Mouse (Mus musculus): ENCODE measurements around the gene Hsf3. TPM values are rescaled to one million over a fixed set of nuclear protein-coding genes. Genes with fewer than 3 reads are reported as not detected.
"Not testable (repeated sequence)": the region's sequence is repeated elsewhere in the genome, so short reads cannot be mapped to it uniquely, and the experiment has no call there.

Gene Hsf3
- not detected in 2 replicates for polyA plus RNA-seq (2012; rRNA removed)

- TF ChIP-seq CTCF (IDR thresholded peaks at IDR 0.05; ENCODE audit: control insufficient read depth, insufficient read depth, insufficient replicate concordance, low read depth, low read length) (no peak), POLR2A (IDR thresholded peaks at IDR 0.05; ENCODE audit: control insufficient read depth, low read depth, low read length) (no peak)
- no peaks in the 10 kb centered on the region for H3K27me3 ChIP-seq (ENCODE audit: control insufficient read depth, insufficient read depth, low read length)
- H3K36me3 ChIP-seq (ENCODE audit: control insufficient read depth, insufficient read depth, low read length), result no peaks in the 10 kb centered on the region
- H3K27ac ChIP-seq (ENCODE audit: control insufficient read depth, insufficient read depth, low read depth, low read length), result no peak within 1 kb of the TSS
- H3K4me3 ChIP-seq (ENCODE audit: control insufficient read depth, low read depth, low read length), result peak within 1 kb of the TSS; percentile 8
- H3K4me1 ChIP-seq (ENCODE audit: control insufficient read depth, insufficient read depth, low read length), result no peaks in the 10 kb centered on the region; the same call in 1 of the 2 replicates
Observed at GRCm38 (mm10) chrX:96456201-96456963, at the start of gene Hsf3. Gene Hsf3, minus strand, starts transcription at chrX:96456294.

- Histone ChIP-seq H3K4me1 (ENCODE audit: control insufficient read depth, insufficient read depth, low read length) (no peaks in the 10 kb centered on the region), H3K27me3 (ENCODE audit: control insufficient read depth, insufficient read depth, low read length) (no peaks in the 10 kb centered on the region), H3K27ac (ENCODE audit: control insufficient read depth, insufficient read depth, low read depth, low read length) (no peak overlapping the region), H3K36me3 (ENCODE audit: control insufficient read depth, insufficient read depth, low read length) (no peaks in the 10 kb centered on the region), H3K4me3 (ENCODE audit: control insufficient read depth, low read depth, low read length) (no peak overlapping the region)
- TF ChIP-seq CTCF (IDR thresholded peaks at IDR 0.05; ENCODE audit: control insufficient read depth, insufficient read depth, insufficient replicate concordance, low read depth, low read length) (no peak), POLR2A (IDR thresholded peaks at IDR 0.05; ENCODE audit: control insufficient read depth, low read depth, low read length) (no peak)
Observed at GRCm38 (mm10) chrX:96501580-96501979, 45.5 kb upstream of the Hsf3 start.

GRCm38 (mm10) chrX:96455149-96455548 lies 945 bp downstream of the Hsf3 start, which contains the start of gene Heph:
Gene Heph, plus strand, starts transcription at chrX:96455359.
- no peaks in the 10 kb centered on the region for H3K36me3 ChIP-seq (ENCODE audit: control insufficient read depth, insufficient read depth, low read length)
- H3K4me1 ChIP-seq (ENCODE audit: control insufficient read depth, insufficient read depth, low read length), result no peaks in the 10 kb centered on the region; the same call in 1 of the 2 replicates
- peak within 1 kb of the TSS; percentile 8 for H3K4me3 ChIP-seq (ENCODE audit: control insufficient read depth, low read depth, low read length)
- no peak within 1 kb of the TSS for H3K27ac ChIP-seq (ENCODE audit: control insufficient read depth, insufficient read depth, low read depth, low read length)
- H3K27me3 ChIP-seq (ENCODE audit: control insufficient read depth, insufficient read depth, low read length), result no peaks in the 10 kb centered on the region
- TF ChIP-seq POLR2A (IDR thresholded peaks at IDR 0.05; ENCODE audit: control insufficient read depth, low read depth, low read length) (no peak), CTCF (IDR thresholded peaks at IDR 0.05; ENCODE audit: control insufficient read depth, insufficient read depth, insufficient replicate concordance, low read depth, low read length) (no peak)

- Histone ChIP-seq H3K27me3 (ENCODE audit: control insufficient read depth, insufficient read depth, low read length) (no peaks in the 10 kb centered on the region), H3K36me3 (ENCODE audit: control insufficient read depth, insufficient read depth, low read length) (no peaks in the 10 kb centered on the region), H3K4me3 (ENCODE audit: control insufficient read depth, low read depth, low read length) (no peak overlapping the region), H3K27ac (ENCODE audit: control insufficient read depth, insufficient read depth, low read depth, low read length) (no peak overlapping the region), H3K4me1 (ENCODE audit: control insufficient read depth, insufficient read depth, low read length) (no peaks in the 10 kb centered on the region)
- TF ChIP-seq POLR2A (IDR thresholded peaks at IDR 0.05; ENCODE audit: control insufficient read depth, low read depth, low read length) (no peak), CTCF (IDR thresholded peaks at IDR 0.05; ENCODE audit: control insufficient read depth, insufficient read depth, insufficient replicate concordance, low read depth, low read length) (no peak)
Observed at GRCm38 (mm10) chrX:96419383-96419782, 36.7 kb downstream of the Hsf3 start.

GRCm38 (mm10) chrX:96417733-96418132 lies 38.4 kb downstream of the Hsf3 start:
- TF ChIP-seq POLR2A (IDR thresholded peaks at IDR 0.05; ENCODE audit: control insufficient read depth, low read depth, low read length), result no peak
- no peak for TF ChIP-seq CTCF (IDR thresholded peaks at IDR 0.05; ENCODE audit: control insufficient read depth, insufficient read depth, insufficient replicate concordance, low read depth, low read length)
- no peak overlapping the region for H3K27ac ChIP-seq (ENCODE audit: control insufficient read depth, insufficient read depth, low read depth, low read length)
- H3K4me3 ChIP-seq (ENCODE audit: control insufficient read depth, low read depth, low read length), result no peak overlapping the region
- no peaks in the 10 kb centered on the region for H3K36me3 ChIP-seq (ENCODE audit: control insufficient read depth, insufficient read depth, low read length)
- H3K4me1 ChIP-seq (ENCODE audit: control insufficient read depth, insufficient read depth, low read length), result no peaks in the 10 kb centered on the region
- H3K27me3 ChIP-seq (ENCODE audit: control insufficient read depth, insufficient read depth, low read length), result no peaks in the 10 kb centered on the region

GRCm38 (mm10) chrX:96416970-96417369 lies 39.1 kb downstream of the Hsf3 start:
- TF ChIP-seq CTCF (IDR thresholded peaks at IDR 0.05; ENCODE audit: control insufficient read depth, insufficient read depth, insufficient replicate concordance, low read depth, low read length), result no peak
- no peak for TF ChIP-seq POLR2A (IDR thresholded peaks at IDR 0.05; ENCODE audit: control insufficient read depth, low read depth, low read length)
- no peak overlapping the region for H3K4me3 ChIP-seq (ENCODE audit: control insufficient read depth, low read depth, low read length)

GRCm38 (mm10) chrX:96415351-96415750 lies 40.7 kb downstream of the Hsf3 start:
- H3K27ac ChIP-seq (ENCODE audit: control insufficient read depth, insufficient read depth, low read depth, low read length); H3K36me3 ChIP-seq (ENCODE audit: control insufficient read depth, insufficient read depth, low read length); H3K4me1 ChIP-seq (ENCODE audit: control insufficient read depth, insufficient read depth, low read length); H3K27me3 ChIP-seq (ENCODE audit: control insufficient read depth, insufficient read depth, low read length); H3K4me3 ChIP-seq (ENCODE audit: control insufficient read depth, low read depth, low read length): not testable (repeated sequence)

More at GRCm38 (mm10) chrX:96416970-96417369, 39.1 kb downstream of the Hsf3 start:
- H3K4me1 ChIP-seq (ENCODE audit: control insufficient read depth, insufficient read depth, low read length), result no peaks in the 10 kb centered on the region
- H3K27ac ChIP-seq (ENCODE audit: control insufficient read depth, insufficient read depth, low read depth, low read length), result no peak overlapping the region
- H3K27me3 ChIP-seq (ENCODE audit: control insufficient read depth, insufficient read depth, low read length), result no peaks in the 10 kb centered on the region
- no peaks in the 10 kb centered on the region for H3K36me3 ChIP-seq (ENCODE audit: control insufficient read depth, insufficient read depth, low read length)

Measured in testis, adult 2 months (tissue).